Mouse (Mus musculus): Measurements from ENCODE around the gene C1qtnf6. TPM values are rescaled to one million over a fixed set of nuclear protein-coding genes. Genes with fewer than 3 reads are reported as not detected.

The C1qtnf6 gene
- total and polyA plus RNA-seq, 3 experiments: 5.7 to 28.1 (median 6.3) TPM

DNA sequence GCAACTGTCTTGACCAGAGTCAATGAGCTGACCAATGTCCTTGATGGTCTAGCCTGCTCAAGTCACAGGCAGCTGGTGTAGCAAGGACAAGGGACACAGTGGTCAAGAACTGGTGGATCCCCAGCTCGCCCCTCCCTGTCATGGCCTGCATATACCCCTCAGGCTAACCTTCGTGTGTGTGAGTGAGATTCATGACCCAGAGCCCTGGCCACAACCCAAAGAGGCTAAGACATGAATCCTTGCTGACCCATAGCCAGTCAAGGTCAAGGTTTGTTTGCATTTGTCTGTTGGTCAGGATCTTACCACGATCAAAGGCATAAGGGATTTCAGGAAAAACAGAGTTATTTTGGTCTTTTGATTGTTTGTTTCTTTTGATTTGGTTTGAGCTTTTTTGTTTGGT, 48.7 kb downstream of the C1qtnf6 start:
- Histone ChIP-seq H3K27ac (ENCODE audit: insufficient read depth, low read depth) (no peak overlapping the region), H3K27me3 (replicated peaks) (no peaks in the 10 kb centered on the region), H3K4me1 (ENCODE audit: control insufficient read depth in 1 of 2, insufficient read depth in 2 of 2) (peaks cover 4 to 38% of the 10 kb centered on the region in 2 experiments; a peak in 3 of 4 replicates), H3K4me2 (ENCODE audit: insufficient read depth, low read depth, poor library complexity, severe bottlenecking) (no peak overlapping the region), H3K4me3 (replicated peaks in 1 of 3; ENCODE audit: low read depth in 2 of 3, low read length in 2 of 3, poor library complexity in 1 of 3) (no peak overlapping the region), H3K9me3 (replicated peaks; ENCODE audit: low read length) (peaks cover 7% of the 10 kb centered on the region), H3K79me2 (replicated peaks; ENCODE audit: control insufficient read depth, extremely low read depth, insufficient read depth, poor library complexity, severe bottlenecking) (no peaks in the 10 kb centered on the region), H3K9ac (ENCODE audit: insufficient read depth, low read depth) (no peak overlapping the region), H3K36me3 (replicated peaks in 1 of 2; ENCODE audit: control insufficient read depth in 1 of 2, insufficient read depth in 1 of 2, low read length in 1 of 2) (peaks cover 70 to 83% of the 10 kb centered on the region in 2 experiments)
- in situ Hi-C loops (cut with MboI; ENCODE audit: low pct_ligation_motif_present, low pct_unique_long_range_greater_than_20kb, low sequenced_read_pairs) (loop anchor here (5.0 kb wide), 1 partner anchor 40 kb away; no protein-coding TSS in a partner anchor), dilution Hi-C loops (cut with MboI; ENCODE audit: extremely low pct_ligation_motif_present, extremely low pct_unique_long_range_greater_than_20kb, low sequenced_read_pairs) (no loop called here)
- DNase-seq (ENCODE audit: extremely low read depth): no peak
- no peak for TF ChIP-seq MEF2A (IDR thresholded peaks at IDR 0.05; ENCODE audit: borderline replicate concordance, low read depth, low read length)
- TF ChIP-seq PAX5 (IDR thresholded peaks at IDR 0.05; ENCODE audit: low read length): no peak
- TF ChIP-seq RAD21 (IDR thresholded peaks at IDR 0.05; ENCODE audit: low read depth, low read length): no peak
- no peak for TF ChIP-seq HCFC1 (IDR thresholded peaks at IDR 0.05; ENCODE audit: low read depth, low read length)
- no peak for TF ChIP-seq MXI1 (IDR thresholded peaks at IDR 0.05; ENCODE audit: low read depth, low read length)
- TF ChIP-seq E2F4 (IDR thresholded peaks at IDR 0.05; ENCODE audit: insufficient replicate concordance, low read depth, low read length): no peak
- no peak for TF ChIP-seq CHD1 (IDR thresholded peaks at IDR 0.05; ENCODE audit: low read depth, low read length)
- no peak for TF ChIP-seq JUN (IDR thresholded peaks at IDR 0.05; ENCODE audit: insufficient read depth, low read depth, low read length)
- TF ChIP-seq USF2 (conservative IDR thresholded peaks at IDR 0.05; ENCODE audit: low read depth, low read length): no peak
- TF ChIP-seq ZC3H11A (IDR thresholded peaks at IDR 0.05; ENCODE audit: low read depth, low read length): no peak
- no peak for TF ChIP-seq MAFK (IDR thresholded peaks at IDR 0.05; ENCODE audit: insufficient replicate concordance, low read length)
- no peak for TF ChIP-seq IRF4 (IDR thresholded peaks at IDR 0.05; ENCODE audit: low read depth, low read length)
- TF ChIP-seq BHLHE40 (IDR thresholded peaks at IDR 0.05; ENCODE audit: low read depth, low read length): no peak

DNA sequence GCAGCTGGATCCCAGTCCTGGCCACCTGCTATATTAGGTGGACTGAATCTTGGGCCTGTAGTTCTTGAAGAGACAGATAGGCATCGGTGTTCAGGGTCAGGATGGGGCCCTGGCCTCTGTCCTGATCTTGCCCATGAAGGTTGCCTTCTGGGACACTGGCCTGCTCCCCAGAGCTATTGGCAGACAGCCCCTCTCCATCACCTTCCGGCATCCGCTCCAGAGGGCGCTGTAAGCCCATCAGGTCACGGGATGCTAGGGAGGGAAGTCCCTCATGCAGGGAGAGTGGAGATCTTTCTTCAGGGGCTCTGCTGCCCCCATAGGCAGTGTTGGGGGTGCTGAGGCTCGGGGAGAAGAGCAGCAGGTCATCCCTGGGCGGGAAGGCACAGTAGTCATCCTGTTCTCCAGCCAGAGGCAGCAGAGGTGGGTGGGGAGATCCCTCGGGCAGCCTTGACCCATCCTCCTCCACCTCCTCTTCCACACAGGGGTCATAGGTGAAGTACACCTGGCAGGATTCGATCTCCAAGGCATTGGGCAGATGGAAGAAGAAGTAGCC, 49.7 kb downstream of the C1qtnf6 start:
- DNase-seq (ENCODE audit: extremely low read depth): no peak
- no peak overlapping the region for H3K9ac ChIP-seq (ENCODE audit: insufficient read depth, low read depth)
- no peaks in the 10 kb centered on the region for H3K79me2 ChIP-seq (replicated peaks; ENCODE audit: control insufficient read depth, extremely low read depth, insufficient read depth, poor library complexity, severe bottlenecking)
- H3K27me3 ChIP-seq (replicated peaks): no peaks in the 10 kb centered on the region
- H3K4me3 ChIP-seq (replicated peaks in 1 of 3; ENCODE audit: low read depth in 2 of 3, low read length in 2 of 3, poor library complexity in 1 of 3): no peak overlapping the region
- peak; percentile 40 for TF ChIP-seq RAD21 (IDR thresholded peaks at IDR 0.05; ENCODE audit: low read depth, low read length)
- TF ChIP-seq BHLHE40 (IDR thresholded peaks at IDR 0.05; ENCODE audit: low read depth, low read length): no peak
- no peak for TF ChIP-seq JUND (conservative IDR thresholded peaks at IDR 0.05; ENCODE audit: low read depth, low read length)
- TF ChIP-seq CHD1 (IDR thresholded peaks at IDR 0.05; ENCODE audit: low read depth, low read length): no peak
- TF ChIP-seq NELFE (IDR thresholded peaks at IDR 0.05; ENCODE audit: low read depth, low read length): no peak
- no peak for TF ChIP-seq USF1 (IDR thresholded peaks at IDR 0.05; ENCODE audit: low read depth, low read length)
- no peak for TF ChIP-seq EP300 (IDR thresholded peaks at IDR 0.05; ENCODE audit: low read length)
- no peak for TF ChIP-seq PAX5 (IDR thresholded peaks at IDR 0.05; ENCODE audit: low read length)
- no peak for TF ChIP-seq TBP (conservative IDR thresholded peaks at IDR 0.05; ENCODE audit: low read depth, low read length)
- no peak for TF ChIP-seq IRF4 (IDR thresholded peaks at IDR 0.05; ENCODE audit: low read depth, low read length)
- TF ChIP-seq SMC3 (IDR thresholded peaks at IDR 0.05; ENCODE audit: low read depth, low read length): peak; percentile 41
- no peak for TF ChIP-seq RCOR1 (conservative IDR thresholded peaks at IDR 0.05; ENCODE audit: low read depth, low read length)
- TF ChIP-seq MEF2A (IDR thresholded peaks at IDR 0.05; ENCODE audit: borderline replicate concordance, low read depth, low read length): no peak
- peak in 1 of 2 experiments; percentile 53; a peak in 2 of 4 replicates for TF ChIP-seq CTCF (conservative IDR thresholded peaks at IDR 0.05 in 1 of 2, IDR thresholded peaks at IDR 0.05 in 1 of 2; ENCODE audit: low read depth in 2 of 2, low read length in 2 of 2)
- no peak for TF ChIP-seq E2F4 (IDR thresholded peaks at IDR 0.05; ENCODE audit: insufficient replicate concordance, low read depth, low read length)
- peaks cover 1% of the 10 kb centered on the region for H3K9me3 ChIP-seq (replicated peaks; ENCODE audit: low read length)
- no peak overlapping the region for H3K27ac ChIP-seq (ENCODE audit: insufficient read depth, low read depth)
- dilution Hi-C loops (cut with MboI; ENCODE audit: extremely low pct_ligation_motif_present, extremely low pct_unique_long_range_greater_than_20kb, low sequenced_read_pairs) (no loop called here), in situ Hi-C loops (cut with MboI; ENCODE audit: low pct_ligation_motif_present, low pct_unique_long_range_greater_than_20kb, low sequenced_read_pairs) (loop anchor here (5.0 kb wide), 1 partner anchor 41 kb away; no protein-coding TSS in a partner anchor)
- H3K4me2 ChIP-seq (ENCODE audit: insufficient read depth, low read depth, poor library complexity, severe bottlenecking): no peak overlapping the region
- peaks cover 11 to 47% of the 10 kb centered on the region in 2 experiments for H3K4me1 ChIP-seq (ENCODE audit: control insufficient read depth in 1 of 2, insufficient read depth in 2 of 2)
- H3K36me3 ChIP-seq (replicated peaks in 1 of 2; ENCODE audit: control insufficient read depth in 1 of 2, insufficient read depth in 1 of 2, low read length in 1 of 2): peaks cover 64 to 75% of the 10 kb centered on the region in 2 experiments

All from CH12.LX (cell line).